Mouse (Mus musculus) erythroid progenitor cell, adult 5-6 weeks (primary cell): ENCODE measurements at regions not wholly inside any gene's neighbourhood (a gene's known extent, or its start where the extent isn't known, plus 50 kb on each side); places are given as distances from the start of the nearest gene placed in this dataset.

Experiments
- ATAC-seq: replicated peaks from 2 replicates; pipeline ENCODE4 v1.8.0; 2016; ENCODE audit warnings: moderate number of reproducible peaks, mild to moderate bottlenecking, moderate TSS enrichment, inconsistent platforms; ENCODE audit not compliant: poor library complexity, low FRiP score, severe bottlenecking

DNA sequence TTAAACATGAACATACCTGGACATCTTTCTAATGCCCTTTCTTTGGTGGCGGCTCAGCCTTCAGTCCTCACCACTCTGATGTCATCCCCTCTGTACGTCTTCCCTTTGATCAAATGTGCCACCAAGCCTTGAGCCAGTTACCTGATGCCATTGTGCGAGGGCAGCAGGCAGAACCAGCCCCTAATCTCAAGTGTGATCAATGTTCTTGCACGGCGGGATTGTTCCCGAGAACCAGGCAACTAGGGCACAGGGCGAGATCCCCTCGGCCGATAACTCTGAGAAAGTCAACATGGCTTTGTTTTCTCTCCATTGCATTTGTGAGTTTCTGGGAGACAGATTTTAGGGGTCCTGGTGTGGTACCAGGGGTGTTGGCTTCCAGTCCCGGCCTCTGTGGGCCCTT is 166.2 kb upstream of the Msx2 start:
- ATAC-seq, result no peak

DNA sequence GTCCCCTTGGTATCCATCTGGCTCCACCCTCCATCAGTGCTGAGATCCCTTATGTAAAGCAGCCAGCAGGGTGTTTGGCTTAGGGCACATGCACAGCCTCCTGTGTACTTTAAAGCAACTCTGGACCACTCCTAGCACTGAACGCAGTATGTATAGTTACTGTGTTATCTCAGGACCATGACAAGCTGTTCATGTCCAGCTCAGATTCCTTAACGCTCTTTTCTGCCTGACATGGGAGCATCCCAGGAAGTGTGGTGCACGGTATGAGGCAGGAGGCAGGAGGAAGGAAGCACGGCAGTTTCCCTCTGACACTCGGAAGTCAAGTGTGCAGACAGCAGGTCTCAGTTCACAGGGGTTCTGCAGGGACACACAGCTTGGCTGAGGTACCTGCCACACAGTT is 163.1 kb upstream of the Msx2 start:
- ATAC-seq, result no peak

DNA sequence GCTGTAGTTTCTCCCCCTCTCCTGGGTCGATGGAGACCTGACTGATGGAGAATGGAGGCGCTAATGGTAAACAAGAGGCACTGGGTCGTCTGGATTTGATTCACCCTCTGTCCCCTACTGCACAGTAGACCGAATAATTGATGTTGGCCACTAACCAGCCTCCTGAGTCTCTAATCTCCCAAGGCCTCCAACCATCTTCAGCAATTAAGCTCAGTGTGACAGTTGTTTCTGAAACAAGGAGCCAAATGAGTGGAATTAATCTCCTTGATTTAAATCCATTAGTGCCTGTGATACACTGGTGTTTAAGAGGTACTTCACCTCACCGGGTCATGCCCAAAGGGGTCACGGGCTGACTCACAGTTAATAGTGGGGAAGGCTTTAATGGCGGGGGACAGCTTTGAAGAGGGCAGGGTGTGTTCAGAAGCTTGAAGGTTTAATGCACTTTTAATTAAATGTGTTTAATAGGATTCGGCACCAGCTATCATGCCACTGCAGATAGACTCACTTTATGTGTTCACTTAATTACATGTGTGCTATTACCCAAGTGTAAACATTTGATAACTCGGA is 161.8 kb upstream of the Msx2 start:
- no peak for ATAC-seq

DNA sequence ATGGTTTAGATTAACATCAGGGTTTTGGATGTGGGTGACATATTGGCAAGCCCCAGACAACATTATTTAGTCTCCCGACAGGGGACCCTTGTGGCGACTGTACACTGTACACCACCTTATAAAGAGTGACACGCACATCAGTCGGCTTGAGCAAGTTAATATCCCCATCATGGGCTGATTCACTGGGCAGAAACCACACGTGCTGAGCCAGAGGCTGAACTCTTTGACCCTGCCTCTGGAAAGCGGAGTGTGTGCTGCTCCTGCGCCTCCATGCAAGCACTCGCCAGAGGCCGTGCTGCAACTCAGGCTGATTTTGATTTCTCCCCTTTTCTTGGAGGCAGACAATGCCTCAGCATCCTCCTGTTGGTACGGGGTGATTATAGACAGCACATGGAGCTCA is 125.2 kb upstream of the Msx2 start:
- no peak for ATAC-seq

DNA sequence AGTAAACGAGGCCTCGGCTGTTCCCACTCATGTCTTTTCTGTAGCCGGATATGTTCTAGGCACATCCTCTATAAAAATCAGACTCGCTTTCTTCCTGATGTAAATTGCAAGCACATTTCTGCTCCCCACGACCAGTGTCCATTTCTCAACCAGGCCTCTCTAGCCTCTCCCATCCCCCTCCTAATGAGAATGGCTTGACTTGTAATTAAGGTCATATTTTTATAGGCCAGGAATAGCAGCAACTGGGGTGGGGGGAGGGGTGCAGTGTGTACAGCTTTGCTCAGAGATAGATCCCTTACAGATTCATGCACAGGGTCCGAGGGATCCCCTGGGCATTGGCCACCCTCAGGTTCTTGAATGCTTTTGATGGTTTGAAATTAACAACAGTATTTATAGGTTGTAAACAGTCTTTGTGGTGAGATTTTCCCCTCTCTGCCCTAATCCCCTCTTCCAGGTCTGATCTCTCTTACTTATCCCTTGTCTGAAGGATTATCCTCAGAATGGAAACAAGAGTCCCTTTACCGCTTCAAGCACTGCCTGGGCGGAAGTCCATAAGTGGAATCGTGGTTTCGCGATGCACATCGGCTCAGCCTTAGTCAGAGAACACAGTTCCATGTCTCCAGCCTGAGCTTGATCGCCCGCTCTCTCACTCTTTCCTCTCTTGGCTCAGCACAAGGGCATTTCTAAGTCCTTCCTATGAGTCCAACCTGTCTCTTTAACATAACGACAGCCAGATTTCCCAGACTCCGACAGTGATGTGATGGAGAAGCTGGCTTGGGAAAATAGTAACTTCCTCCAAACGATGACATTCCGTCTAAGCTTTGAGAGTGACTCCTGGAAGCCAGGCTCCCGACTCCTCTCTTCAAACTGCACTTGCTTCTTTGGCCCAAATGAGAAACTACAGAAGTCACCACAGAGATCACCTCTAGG is 124.3 kb upstream of the Msx2 start:
- ATAC-seq, result no peak

DNA sequence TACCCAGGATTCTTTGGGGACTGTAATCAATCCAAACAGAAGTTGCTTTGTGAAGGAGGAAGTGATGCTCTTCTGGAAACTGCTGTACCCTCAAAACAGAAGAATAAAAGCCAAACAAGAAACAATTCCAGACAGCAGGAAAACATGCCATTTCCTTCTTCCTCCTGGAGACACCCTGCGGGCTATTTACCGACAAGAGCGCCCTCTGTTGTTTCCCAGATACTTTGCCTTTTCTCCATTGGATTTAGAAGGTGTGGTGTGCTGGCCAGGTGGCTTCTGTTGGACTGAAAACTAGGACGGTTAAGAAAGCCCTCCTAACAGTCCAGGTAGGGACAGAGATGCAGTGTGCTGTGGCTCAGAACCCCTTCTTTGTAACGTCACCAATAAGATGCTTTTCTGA is 119.9 kb upstream of the Msx2 start:
- ATAC-seq, result no peak

DNA sequence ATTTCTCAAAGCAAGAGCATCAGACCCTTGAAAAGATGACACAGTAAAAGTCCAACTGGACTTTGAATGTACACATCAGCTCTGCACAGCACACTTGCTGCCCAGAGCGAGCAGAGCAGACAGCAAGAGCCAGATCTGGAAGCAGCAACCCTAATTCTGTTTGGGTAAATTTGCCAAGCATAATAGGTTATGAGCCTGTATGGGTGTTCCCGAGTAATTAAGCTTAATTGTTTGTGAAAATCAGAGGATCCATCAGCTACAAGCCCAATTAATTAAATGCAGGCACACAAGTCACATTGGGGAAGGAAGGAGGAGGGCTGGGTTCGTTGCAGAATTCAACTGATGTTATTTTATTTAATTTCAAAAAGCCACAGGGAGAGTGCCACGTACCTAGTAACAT is 113.9 kb upstream of the Msx2 start:
- ATAC-seq, result no peak

DNA sequence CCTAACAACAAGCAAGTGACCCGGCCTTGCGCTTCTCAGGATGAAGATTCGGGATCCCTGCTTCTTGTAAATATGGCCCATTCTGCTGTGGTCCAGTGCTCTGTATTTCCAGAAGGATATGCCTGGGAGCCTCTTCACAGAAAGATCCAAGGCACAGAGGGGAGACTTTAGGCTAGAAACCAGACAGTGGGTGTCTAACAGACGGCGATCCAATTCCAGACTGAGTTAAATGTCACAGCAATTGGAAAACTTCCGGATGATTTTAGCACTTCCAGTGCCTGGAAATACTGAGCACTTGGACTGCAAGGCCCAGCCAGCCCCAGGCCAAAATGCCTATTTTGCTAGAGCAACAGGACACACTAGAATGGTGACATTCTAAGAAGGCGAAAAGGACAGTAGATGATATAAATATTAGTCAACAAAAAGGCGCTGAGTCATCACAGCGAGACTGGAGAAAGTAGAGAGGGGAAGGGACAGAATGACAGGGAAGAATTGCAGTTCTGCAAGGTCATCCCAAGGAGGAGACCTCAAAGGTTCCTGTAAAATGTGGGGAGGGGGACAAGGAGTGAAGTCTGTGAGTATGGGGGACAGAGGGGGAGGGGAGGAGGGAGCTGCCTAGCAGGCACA is 111.7 kb upstream of the Msx2 start:
- no peak for ATAC-seq

DNA sequence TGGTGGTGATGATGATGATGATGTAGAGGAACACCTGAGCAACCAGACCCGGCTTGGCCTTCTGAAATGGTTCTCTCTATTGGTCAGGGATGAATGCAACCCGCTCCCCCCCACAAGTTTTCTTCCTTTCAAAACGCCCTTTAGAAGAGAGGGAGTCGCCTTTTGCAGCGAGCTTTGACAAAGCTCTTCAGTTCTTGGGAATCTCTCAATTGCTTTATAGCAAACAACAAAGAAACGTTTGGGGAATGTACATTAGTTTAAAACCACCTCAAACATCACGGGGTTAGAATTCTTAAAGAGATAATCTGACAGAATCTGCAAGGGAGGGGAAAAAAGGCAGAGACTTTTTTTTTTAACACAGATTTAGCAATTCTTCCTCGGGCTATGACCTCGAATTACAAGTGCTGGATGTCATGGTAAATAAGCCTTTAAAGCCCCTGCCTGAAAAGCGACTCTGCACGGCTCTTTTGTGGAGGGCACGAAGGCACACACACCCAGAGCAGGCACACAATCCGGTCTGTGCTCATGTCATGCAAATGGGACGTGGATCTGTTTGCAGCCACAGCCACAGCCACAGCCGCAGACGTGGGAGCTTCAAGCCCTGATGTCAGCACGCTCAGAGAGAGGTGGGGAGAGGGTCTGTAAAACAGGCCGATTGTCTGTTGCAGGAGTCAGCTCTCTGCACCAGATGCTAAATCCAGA is 81.2 kb upstream of the Msx2 start:
- no peak for ATAC-seq

DNA sequence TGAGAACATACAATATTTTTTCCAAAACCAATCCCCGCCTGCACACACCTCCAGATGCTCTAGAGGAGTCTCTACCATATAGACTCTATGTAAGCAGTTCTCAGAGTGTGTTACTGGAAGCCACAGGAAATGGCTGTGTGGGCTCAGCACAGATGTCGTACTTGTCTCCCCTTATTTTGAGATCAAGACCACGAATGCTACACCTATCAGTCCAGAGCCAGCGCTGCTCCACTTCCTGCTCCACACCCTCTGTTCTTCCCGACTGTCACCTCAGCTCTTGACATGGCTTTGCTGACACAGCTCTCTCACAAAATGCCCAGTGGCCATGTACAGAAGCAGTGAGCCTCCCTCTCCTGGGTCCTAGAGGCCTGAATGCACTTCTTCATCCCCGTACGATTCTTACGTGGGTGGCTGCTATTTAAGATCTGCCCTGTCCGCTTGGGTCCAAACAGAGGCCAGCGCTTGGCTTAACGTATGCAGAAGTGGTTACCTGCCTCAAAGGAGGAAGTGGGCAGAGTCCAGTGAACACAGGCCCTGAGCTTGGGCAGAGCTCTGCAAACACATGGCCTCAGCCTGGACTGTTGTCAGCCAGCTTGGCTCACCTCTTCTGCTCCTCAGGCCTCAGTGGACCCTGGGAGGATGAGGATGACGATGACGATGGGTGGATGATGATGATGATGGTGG is 80.5 kb upstream of the Msx2 start:
- ATAC-seq, result no peak

DNA sequence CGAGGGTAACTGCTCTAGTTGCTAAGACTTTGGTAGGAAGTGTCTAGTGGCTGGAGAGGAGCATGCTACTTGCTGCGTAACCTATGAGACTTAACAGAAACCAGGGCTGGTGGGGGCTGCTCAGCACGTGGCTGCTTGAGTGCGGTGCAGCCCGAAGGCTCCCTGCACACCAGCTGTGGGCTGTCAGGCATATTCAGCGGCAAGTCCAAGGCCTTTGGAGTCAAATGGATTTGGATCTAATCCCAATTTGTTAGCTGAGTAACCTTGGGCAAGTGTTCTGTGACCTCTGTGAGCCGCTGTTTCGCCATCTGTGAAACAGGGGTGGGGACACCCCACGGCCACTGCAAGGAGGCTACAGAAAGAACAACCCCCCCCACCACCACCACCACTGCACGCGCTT is 75.5 kb upstream of the Msx2 start:
- ATAC-seq, result no peak

DNA sequence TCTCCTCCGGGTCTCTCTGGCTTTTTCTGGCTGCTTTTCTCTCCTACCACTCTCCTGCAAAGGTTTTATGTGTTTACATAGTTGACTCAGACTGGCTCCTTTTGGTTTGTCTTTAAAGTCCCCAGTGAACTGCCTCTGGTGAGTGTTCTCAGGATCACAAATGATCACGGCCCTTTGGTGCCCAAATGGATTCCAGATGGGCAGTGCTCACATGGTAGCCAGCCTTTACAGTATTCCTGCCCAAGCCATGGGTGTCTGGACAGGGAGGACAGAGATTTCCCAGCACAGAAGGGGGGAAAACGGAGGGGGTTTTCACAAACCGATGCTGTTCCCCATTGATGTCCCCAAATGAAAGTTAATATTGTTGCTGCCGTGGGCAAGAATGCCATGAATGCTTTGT is 70.4 kb upstream of the Msx2 start:
- ATAC-seq, result no peak

DNA sequence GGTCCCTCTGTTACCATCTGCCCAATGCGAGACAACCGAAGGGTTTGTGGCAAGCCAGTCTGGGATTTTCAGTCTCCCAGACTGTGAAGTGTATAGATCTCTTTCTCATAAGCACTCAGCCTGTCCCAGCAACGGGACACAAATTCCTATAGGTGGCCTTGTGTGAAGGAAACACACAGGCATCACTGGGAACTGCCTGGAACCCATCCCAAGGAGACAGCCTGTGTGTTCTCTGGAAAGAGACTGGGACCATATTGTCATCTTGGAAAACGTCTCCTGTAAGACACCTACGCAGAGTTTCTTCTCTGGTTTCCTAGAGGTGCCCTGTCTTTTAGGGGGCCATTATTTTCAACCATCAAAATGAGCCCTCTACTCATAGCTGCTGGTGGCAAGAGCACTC is 66.9 kb upstream of the Msx2 start:
- ATAC-seq, result no peak

DNA sequence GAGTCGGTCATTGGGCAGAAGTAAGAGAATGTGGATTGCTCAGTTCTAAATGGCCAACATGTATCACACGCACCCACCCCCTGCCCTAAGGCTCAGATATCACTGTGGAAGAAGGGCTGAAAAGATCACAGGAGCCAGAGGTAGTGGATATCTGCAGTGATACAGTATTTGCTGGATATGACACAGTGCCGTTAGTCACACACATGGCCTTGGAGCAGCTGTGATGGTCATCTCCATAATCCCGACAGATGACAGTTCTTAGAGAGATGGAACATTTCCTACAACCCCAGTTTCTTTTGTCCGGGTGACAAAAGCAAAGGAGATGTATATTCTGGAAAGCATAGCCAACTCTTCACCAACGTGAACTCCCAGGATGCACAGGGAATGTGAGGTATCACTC is 65.1 kb upstream of the Msx2 start:
- ATAC-seq, result no peak

DNA sequence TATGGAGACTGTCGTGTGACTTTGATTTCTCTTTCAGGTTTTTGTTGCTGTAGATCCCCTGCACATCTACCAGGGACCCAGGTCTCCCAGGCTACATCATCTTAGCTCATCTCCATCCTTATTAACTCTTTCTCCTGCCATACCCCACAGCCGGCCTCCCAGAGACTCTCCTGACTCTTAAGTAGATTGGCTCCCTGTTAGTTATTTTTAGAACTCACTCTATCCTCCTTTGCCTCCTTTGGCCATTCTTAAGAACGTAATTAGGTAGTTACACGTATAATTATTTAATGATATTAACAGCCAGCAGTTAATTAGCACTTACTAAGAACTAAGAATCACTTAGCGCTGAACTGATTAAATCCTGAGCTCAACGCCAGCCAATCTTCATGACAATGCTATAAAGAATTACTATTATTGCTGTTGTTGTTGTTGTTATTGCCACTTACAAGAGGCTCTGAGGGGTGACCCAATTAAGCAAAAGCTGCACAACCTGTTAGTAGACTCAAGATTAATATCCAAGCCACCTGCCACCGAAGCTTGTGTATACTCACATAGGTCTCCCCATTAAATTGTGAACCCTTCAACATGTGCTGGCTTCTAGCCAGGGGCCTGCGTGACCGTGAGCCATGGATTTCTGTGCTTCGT is 63.0 kb upstream of the Msx2 start:
- ATAC-seq, result no peak

DNA sequence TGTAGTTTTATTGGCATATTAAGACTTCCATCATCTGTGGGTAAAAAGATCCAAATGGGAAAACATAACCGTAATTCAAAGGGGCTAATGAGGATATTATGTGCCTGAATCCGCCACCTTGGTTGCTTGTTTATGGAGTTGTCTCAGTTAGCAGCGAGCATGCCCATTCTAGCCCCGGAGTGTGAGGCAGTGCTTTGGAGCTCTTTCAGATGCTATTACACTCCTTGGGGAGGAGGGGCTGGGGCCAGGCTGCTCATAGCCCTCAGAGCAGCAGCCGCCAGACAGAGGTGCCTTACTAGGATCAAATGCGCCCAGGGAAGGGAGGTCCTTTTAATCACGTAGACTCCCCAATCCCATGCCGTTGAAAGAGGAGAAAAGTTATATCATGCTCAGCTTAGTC is 60.9 kb upstream of the Msx2 start:
- no peak for ATAC-seq

DNA sequence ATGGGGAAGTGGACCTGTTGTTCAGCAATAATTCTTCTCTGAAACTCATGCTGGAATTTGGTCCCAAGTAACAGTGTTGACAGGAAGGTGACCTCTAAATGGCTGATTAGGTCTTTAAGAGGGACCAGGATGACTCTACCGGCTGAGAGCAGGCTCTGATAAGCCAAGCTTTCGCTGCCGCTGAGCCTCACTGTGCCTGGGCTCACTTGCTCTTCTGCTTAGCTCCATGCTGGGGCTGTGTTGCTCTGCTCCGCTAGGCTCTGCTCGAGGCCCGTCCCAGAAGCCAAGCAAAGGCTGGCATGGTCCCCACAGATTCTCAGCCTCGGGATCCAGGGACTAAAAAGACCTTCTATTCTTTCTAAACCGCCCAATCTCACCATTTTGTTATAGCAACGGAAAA is 54.0 kb upstream of the Msx2 start:
- ATAC-seq, result no peak

DNA sequence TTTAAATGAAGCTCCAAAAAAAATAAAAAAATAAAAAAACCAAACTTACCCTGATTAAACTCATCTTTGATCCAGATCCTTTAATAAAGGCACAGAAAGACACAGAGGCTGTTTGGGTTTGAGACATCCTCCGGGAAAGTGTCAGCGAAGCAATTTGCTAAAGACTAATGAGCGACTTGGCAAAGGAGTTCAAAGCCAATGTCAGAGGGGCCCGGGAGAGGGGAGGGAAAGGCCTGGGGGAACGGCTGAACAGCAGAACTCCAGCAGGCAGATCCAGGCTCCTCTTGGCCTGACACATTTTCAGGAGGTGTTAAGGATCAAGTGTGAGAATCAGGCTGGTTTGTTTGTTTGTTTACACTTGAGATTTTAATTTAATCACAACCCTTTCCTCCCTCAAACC is 49.9 kb upstream of the Msx2 start:
- ATAC-seq, result no peak
